Mouse (Mus musculus) limb, embryonic 10.5 days (tissue): Measurements from ENCODE around the gene Gm11127. TPM values are rescaled to one million over a fixed set of nuclear protein-coding genes. Genes with fewer than 3 reads are reported as not detected.
A peak's percentile ranks its signal among the peaks of the same experiment; 100 is the strongest.
"Not testable (repeated sequence)": the region's sequence is repeated elsewhere in the genome, so short reads cannot be mapped to it uniquely, and the experiment has no call there.

Source experiments
- DNase-seq: peaks from one replicate; pipeline ENCODE4 v3.0.0-alpha.2; 2017; ENCODE audit warnings: low spot score
- H3K27ac ChIP-seq: fragments of 300-500 bp; sonication (generic); 2 replicates; pipeline ENCODE4 v1.5.1; 2016; ENCODE audit warnings: mild to moderate bottlenecking
- H3K27me3 ChIP-seq: fragments of 300-500 bp; sonication (generic); 2 replicates; pipeline ENCODE4 v1.6.1; 2016; ENCODE audit warnings: low read depth, mild to moderate bottlenecking; ENCODE audit not compliant: poor library complexity, severe bottlenecking
- H3K36me3 ChIP-seq: fragments of 300-500 bp; sonication (generic); 2 replicates; pipeline ENCODE4 v1.6.1; 2016; ENCODE audit warnings: mild to moderate bottlenecking, moderate library complexity
- H3K4me1 ChIP-seq: fragments of 300-500 bp; sonication (generic); 2 replicates; pipeline ENCODE4 v1.6.1; 2016
- H3K4me3 ChIP-seq: fragments of 300-500 bp; sonication (generic); 2 replicates; pipeline ENCODE4 v1.5.1; 2016; ENCODE audit warnings: mild to moderate bottlenecking, moderate library complexity
- H3K9me3 ChIP-seq: fragments of 300-500 bp; sonication (generic); replicated peaks from 2 replicates; pipeline ENCODE4 v1.6.1; 2016; ENCODE audit warnings: mild to moderate bottlenecking
- WGBS: fragments of 180-500 bp; shearing (Covaris S2); methylation state at CpG from one replicate; pipeline ENCODE4 v1.1.7; 2016; 5-methylcytosine and 5-hydroxymethylcytosine counted together
- polyA plus RNA-seq: library from polyadenylated mRNA; unstranded; fragments of >200 nt; fragmentation: Nextera tagmentation; extraction: Ambion mirVana; gene quantifications from 2 replicates; pipeline ENCODE4 v1.2.1, GENCODE M21; 2016

The Gm11127 gene
- polyA plus RNA-seq, 1 experiment from 2014 or later, result not detected

DNA sequence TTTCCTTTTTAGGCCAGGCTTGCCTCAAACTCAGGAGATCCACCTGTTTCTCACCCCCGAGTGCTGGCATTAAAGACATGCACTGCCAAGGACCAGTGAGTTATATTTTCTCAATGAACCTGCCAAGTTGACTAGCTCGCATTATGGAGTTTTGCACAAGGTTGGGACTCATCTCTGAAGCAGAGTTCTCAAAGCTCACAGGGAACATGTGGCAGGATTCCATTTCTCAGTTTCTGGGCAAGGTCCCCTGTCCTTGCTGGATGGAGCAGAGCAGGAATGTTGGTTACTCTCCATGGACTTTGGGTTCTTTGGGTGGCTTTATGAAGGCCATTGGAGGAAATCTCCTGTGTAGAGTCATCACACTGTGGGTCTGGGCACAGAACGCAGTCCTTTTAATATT is 14.9 kb downstream of the Gm11127 start:
- Histone ChIP-seq H3K27ac (no peak overlapping the region), H3K4me1 (0 out of 2 replicates have a peak, but pooled peaks cover 6% of the 10 kb centered on the region), H3K36me3 (no peaks in the 10 kb centered on the region), H3K27me3 (peaks cover 28% of the 10 kb centered on the region), H3K4me3 (peak overlapping the region; percentile 48; the same call in 1 of the 2 replicates), H3K9me3 (no peaks in the 10 kb centered on the region)
- DNase-seq, result no peak
- WGBS, result 88% methylated on average over 3 of the region's 3 CpGs

DNA sequence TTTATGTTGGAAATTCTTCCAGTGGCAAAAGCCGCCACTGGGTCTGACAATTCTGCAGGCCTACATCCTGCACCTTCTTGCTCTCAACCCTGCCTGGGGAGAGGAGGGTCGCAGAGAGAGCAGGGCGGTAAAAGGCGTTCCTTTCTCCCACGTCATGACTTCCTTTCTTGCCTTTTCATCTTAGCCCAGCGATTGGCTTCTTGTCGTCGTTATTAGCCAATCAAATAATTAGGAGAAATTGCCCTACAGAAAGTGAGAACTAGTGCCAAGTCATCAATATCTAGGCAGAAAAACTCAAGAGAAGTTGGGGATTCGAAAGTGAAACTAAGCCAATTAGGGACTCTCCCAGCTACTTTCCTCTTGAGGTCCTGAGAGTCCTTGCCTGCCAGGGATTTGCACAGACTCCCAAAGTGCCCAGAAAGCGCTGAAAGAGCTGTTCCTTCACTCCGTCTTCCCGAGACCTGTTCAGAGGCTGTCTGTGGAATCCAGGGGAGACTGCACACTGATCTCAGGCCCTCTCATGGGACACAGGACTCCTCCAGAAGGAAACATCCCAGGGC is 15.5 kb downstream of the Gm11127 start, which contains the start of the genes H2-T22 and Gm6034:
TSS of gene H2-T22 (minus strand) at position 138 of the 560 bp plus-strand sequence.
TSS of gene Gm6034 (plus strand) at position 352 of the 560 bp plus-strand sequence.
- peaks cover 28% of the 10 kb centered on the region for H3K27me3 ChIP-seq
- WGBS, result 2% methylated on average over 12 of the region's 12 CpGs
- peak; percentile 58 for DNase-seq
- not testable (repeated sequence) for H3K4me1 ChIP-seq, H3K9me3 ChIP-seq, H3K36me3 ChIP-seq, H3K27ac ChIP-seq
- H3K4me3 ChIP-seq, result peak within 1 kb of the TSS; percentile 48

DNA sequence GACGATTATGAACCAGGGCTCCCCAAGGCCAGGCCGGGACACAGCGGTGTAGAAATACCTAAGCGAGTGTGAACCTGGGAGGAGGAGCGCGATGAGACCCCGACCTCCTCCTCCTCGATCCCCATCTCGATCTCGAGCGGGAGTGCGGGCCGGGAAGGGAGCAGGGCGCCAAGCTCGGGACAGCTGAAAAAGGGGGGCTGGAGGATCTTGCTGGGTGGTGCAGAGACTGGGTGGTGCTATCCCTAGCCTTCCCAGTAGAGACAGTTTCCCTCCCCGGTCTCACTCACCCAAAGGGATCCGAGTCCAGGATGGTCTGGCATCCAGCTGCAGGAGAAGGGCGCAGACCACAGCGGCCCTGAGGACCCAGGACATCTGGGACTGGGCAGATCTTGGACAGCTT is 16.1 kb downstream of the Gm11127 start:
- H3K27ac ChIP-seq, H3K36me3 ChIP-seq, DNase-seq, H3K9me3 ChIP-seq, H3K4me1 ChIP-seq: not testable (repeated sequence)
- 2% methylated on average over 19 of the region's 19 CpGs for WGBS
- Histone ChIP-seq H3K4me3 (peak overlapping the region; percentile 48), H3K27me3 (peaks cover 28% of the 10 kb centered on the region)

DNA sequence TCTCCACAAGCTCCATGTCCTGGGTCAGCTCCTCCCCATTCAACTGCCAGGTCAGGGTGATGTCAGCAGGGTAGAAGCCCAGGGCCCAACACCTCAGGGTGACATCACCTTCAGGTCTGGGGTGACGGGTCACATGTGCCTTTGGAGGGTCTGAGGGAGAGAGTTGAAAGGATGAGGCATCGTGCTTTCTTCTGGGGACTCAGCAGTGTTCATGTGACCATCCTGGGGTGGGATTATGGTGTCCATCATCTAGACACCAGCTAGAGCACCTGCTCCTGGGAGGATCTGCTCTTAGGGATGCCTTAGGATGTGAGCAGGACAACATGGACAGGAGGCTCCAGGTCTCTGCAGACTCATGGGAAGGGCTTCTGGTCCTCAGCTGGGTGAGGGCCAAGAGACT is 17.6 kb downstream of the Gm11127 start:
- H3K4me1 ChIP-seq, DNase-seq, H3K4me3 ChIP-seq, H3K27ac ChIP-seq, H3K9me3 ChIP-seq, H3K36me3 ChIP-seq: not testable (repeated sequence)
- WGBS, result 82% methylated on average over 2 of the region's 2 CpGs
- H3K27me3 ChIP-seq, result peaks cover 28% of the 10 kb centered on the region

DNA sequence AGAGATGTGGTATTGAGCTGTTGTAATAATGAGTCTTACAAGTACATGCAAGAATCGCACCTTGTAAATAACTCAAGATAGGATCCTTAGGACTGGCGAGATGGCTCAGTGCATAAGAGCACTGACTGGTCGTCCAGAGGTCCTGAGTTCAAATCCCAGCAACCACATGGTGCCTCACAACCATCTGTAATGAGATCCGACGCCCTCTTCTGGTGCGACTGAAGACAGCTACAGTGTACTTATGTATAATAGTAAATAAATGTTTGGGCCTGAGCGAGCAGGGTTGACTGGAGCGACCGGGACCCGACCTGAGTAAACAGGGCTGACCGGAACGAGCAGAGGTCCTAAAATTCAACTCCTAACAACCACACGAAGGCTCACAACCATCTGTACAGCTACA is 22.0 kb downstream of the Gm11127 start:
- H3K27me3 ChIP-seq, result peaks cover 29% of the 10 kb centered on the region
- H3K36me3 ChIP-seq, H3K27ac ChIP-seq, DNase-seq, H3K4me1 ChIP-seq, H3K4me3 ChIP-seq, H3K9me3 ChIP-seq: not testable (repeated sequence)
- 85% methylated on average over 13 of the region's 13 CpGs for WGBS

DNA sequence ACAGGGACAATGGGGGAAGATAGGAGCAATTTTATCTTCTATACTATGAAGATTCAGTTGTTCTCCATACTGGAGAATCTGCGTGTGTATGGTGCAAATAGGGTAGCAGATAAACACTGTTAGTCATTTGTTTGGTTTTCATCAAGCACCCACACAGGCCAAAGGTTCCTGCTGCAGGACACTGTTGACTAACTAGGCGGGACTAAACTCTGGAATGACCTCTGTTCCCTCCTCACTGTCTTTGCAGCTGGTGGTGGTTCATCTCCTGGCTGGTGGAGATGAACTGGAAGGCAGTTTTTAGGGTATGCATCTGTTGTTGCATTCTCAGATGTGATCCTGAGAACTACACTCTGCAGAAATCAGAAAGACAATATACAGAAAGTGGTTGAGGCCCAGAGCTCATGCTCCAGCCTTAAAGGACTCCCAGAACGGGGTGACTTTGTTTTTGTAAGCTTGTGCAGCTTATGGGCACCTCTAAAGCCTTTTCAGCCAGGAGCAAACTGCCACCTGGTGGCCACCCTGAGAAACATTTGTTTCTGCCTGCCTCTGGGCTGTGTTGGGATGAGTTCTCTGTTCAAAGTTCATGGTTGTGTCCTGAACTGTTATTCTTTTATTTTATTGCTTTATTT is 23.0 kb downstream of the Gm11127 start:
- not testable (repeated sequence) for DNase-seq, H3K4me1 ChIP-seq, H3K4me3 ChIP-seq, H3K27ac ChIP-seq, H3K9me3 ChIP-seq, H3K36me3 ChIP-seq
- H3K27me3 ChIP-seq, result peaks cover 31% of the 10 kb centered on the region
- 46% methylated on average over 3 of the region's 3 CpGs for WGBS

DNA sequence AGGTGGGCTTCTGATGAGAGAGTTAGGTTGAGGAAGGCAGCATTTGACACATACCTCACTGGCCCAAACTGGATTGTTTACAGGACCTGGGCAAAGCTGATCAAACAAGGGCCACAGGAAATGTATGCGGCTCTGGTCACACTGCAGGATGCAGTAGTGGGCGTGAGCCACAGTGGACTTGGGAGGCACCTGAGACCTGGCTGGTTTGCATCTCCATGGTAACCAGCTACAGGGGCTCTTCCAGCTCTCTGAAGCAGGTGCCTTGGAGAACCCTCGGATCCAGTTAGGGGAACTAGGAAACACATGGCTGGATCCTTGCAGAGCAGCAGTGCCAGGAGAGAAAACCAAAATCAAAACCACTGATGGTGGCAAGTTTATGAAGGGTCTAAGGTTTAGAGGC is 23.6 kb downstream of the Gm11127 start:
- H3K4me1 ChIP-seq, H3K4me3 ChIP-seq, H3K9me3 ChIP-seq, H3K27ac ChIP-seq, DNase-seq, H3K36me3 ChIP-seq: not testable (repeated sequence)
- WGBS, result 51% methylated on average over 3 of the region's 3 CpGs
- peaks cover 28% of the 10 kb centered on the region for H3K27me3 ChIP-seq

DNA sequence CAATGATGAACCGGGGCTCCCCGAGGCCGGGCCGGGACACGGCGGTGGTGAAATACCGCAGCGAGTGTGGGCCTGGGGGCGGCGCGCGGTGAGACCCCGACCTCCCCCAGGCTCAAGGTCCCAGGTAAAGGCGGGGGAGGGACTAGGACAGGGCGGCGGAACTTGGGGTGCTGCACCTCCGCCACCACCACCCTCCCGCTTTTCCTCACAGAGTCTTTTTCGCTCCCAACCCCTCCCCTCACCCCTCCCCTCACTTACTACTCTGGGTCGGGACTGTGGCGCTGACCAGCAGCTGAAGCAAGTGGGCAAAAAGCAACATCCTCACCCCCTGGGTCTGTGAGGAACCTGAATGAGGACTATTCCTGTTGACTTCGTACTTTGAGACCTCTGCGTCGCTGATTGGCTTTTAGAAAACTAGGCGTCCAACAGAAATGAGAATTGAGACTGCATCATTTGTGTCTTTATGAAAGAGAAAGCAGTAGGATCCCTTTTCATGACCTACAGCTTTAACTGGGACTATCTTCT is 25.8 kb downstream of the Gm11127 start, which contains the start of gene H2-T23:
TSS of gene H2-T23 (minus strand) at position 505 of the 525 bp plus-strand sequence.
- H3K4me3 ChIP-seq, result peak within 1 kb of the TSS; percentile 52
- H3K27me3 ChIP-seq, result peaks cover 28% of the 10 kb centered on the region
- not testable (repeated sequence) for H3K4me1 ChIP-seq, H3K9me3 ChIP-seq, H3K36me3 ChIP-seq, H3K27ac ChIP-seq
- peak; percentile 52 for DNase-seq
- 1% methylated on average over 25 of the region's 25 CpGs for WGBS

DNA sequence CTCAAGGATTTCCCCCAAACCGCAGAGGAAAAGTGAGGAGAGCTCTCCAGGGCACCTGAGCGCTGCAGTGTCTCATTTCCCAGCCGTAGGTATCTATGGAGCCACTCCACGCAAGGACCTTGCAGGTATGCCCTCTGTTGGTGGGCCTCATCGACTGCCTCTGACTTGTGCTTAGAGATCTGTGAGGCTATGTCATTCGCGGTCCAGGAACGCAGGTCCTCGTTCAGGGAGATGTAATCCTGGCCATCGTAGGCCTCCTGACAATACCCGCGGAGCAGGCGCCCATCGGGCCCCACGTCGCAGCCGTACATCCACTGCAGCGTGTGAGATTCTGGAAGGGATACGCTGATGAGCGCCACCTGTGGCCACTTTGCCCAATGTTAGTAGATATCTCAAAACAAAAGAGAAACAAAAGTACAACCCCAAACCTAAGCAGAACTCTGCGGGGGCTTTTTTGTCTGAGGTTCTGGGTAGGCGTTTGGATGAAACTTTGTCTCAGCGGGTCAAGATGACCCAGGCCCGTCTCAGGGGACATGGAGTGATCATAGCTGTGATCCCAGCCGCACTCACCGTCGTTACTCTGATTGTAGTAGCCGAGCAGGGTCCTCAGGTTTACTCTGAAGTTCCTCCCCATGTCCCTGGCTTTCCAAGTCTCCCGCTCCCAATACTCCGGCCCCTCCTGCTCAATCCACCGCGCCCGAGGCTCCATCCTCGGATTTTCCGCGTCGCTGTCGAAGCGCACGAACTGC is 26.4 kb downstream of the Gm11127 start:
- peaks cover 28% of the 10 kb centered on the region for H3K27me3 ChIP-seq
- not testable (repeated sequence) for H3K36me3 ChIP-seq, H3K27ac ChIP-seq

DNA sequence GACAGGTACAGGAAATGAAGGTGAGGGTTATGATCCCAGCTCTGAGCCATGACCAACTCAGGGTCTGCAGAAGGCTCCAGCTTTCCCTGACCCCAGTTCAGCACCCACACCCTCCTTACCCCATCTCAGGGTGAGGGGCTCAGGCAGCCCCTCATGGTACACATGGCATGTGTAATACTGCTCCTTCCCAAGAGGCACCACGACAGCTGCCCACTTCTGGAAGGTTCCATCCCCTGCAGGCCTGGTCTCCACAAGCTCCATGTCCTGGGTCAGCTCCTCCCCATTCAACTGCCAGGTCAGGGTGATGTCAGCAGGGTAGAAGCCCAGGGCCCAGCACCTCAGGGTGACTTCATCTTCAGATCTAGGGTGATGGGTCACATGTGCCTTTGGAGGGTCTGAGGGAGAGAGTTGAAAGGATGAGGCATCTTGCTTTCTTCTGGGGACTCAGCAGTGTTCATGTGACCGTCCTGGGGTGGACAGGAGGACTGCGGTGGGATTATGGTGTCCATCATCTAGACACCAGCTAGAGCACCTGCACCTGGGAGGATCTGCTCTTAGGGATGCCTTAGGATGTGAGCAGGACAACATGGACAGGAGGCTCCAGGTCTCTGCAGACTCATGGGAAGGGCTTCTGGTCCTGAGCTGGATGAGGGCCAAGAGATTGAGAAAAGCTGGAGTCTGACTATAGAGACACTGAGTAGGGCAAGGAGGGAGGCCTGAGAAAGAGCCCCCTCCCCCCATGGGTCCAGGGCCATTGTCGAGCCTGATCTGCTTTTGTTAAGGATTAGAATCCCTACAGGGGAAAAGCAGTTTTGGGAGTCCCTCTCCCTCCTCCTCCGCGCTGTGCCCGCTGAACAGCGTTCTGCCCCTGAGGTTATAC is 27.2 kb downstream of the Gm11127 start:
- not testable (repeated sequence) for H3K4me1 ChIP-seq, H3K36me3 ChIP-seq, H3K4me3 ChIP-seq, H3K27ac ChIP-seq, DNase-seq, H3K9me3 ChIP-seq
- H3K27me3 ChIP-seq, result peaks cover 28% of the 10 kb centered on the region
- WGBS, result 47% methylated on average over 8 of the region's 8 CpGs

More for the DNA sequence above, 26.4 kb downstream of the Gm11127 start:
- WGBS, result 2% methylated on average over 40 of the region's 40 CpGs
- not testable (repeated sequence) for H3K9me3 ChIP-seq, H3K4me1 ChIP-seq
- DNase-seq, result peak; percentile 46
- H3K4me3 ChIP-seq, result peak overlapping the region; percentile 52

DNA sequence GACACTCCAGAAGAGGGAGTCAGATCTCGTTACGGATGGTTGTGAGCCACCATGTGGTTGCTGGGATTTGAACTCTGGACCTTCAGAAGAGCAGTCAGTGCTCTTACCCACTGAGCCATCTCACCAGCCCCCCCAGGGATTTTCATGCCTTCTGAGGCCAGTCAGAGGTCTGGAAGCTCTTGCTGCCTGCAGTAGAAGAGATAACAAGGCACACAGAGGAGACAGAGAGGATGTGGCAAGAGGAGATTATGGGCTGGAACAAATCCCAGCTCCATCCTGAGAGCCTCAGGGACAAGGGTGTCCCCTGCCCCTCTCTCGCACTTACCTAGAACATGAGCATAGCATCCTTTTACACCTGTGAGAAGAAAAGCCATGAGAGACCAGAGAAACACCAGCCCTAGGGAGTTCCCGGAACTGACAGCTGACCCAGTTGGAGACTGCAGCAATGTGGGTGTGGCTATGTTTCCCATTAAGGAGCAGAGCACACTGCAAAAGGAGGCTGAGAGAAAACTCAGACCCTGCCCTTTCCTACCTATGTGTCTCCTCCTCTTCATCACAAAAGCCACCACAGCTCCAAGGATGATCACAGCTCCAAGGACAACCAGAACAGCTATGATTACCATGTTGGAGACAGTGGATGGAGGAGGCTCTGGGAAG is 28.0 kb downstream of the Gm11127 start:
- not testable (repeated sequence) for H3K27ac ChIP-seq, DNase-seq, H3K36me3 ChIP-seq, H3K4me1 ChIP-seq, H3K9me3 ChIP-seq, H3K4me3 ChIP-seq
- WGBS, result 74% methylated on average over 4 of the region's 4 CpGs
- H3K27me3 ChIP-seq, result peaks cover 28% of the 10 kb centered on the region
